Mouse (Mus musculus): ENCODE data around the gene Slc16a14. TPM values are rescaled to one million over a fixed set of nuclear protein-coding genes. Genes with fewer than 3 reads are reported as not detected.

The Slc16a14 gene
- total RNA-seq, 2 experiments from 2014 or later, result 12.5 to 12.9 TPM

DNA sequence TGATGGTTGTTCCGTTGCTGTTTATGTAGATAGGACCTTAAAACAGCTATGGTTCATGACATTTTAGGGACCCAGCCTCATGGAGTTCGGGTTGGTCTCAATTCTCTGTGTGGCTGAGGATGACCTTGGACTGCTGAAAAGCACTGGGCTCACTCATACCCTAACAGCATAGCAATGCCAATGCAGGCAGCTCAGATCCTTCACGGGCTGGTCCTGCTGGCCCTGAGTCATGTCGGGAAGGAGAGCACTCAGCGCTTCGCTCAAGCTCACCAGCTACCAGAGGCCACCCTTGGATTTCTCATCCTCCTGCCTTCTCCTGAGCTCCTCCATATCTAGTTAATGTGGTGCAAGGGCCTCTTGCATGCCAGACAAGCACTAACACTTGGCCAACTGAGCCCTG lies 35.8 kb downstream of the Slc16a14 start:
- Histone ChIP-seq H3K4me3 (no peak overlapping the region), H3K27ac (no peak overlapping the region)
- no peak for TF ChIP-seq CTCF (IDR thresholded peaks at IDR 0.05)
- intact Hi-C loops (cut with DNase I), result no loop called here
- no peak for DNase-seq (ENCODE audit: extremely low spot score in 1 of 2, low spot score in 2 of 2)

DNA sequence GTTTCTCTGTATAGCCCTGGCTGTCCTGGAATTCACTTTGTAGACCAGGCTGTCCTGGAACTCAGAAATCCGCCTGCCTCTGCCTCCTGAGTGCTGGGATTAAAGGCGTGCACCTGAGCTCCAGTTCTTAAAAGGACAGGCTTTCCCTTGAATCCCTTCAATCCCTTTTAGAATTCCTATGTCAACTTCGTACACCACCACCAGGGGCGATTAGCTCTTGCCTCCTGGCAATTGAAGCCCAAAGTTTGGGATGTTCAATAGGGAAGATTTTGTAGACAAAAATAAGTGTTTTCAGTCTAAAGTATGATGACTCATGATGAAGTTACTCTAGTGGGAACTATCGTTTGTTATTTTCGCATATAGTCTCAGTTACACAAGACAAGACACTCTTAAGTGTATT lies 37.6 kb downstream of the Slc16a14 start:
- H3K27ac ChIP-seq, result no peak overlapping the region
- no peak for DNase-seq (ENCODE audit: extremely low spot score in 1 of 2, low spot score in 2 of 2)
- intact Hi-C loops (cut with DNase I), result no loop called here
- no peak for TF ChIP-seq CTCF (IDR thresholded peaks at IDR 0.05)
- H3K4me3 ChIP-seq, result no peak overlapping the region

DNA sequence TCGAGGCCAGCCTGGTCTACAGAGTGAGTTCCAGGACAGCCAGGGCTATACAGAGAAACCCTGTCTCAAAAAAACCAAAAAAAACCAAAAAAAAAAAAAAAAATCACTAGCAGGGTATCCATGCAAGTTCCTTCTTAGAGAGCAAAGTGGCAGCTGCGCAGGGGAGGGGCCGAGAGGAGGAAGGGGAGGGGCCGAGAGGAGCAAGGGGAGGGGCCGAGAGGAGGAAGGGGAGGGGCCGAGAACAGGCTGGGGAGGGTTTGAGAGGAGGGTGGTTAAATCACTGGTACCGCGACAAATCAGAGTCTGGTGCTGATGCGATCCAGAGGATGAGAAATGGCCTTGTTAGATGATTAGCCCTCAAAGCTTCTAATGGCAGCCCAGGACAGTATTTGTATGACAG lies 43.2 kb downstream of the Slc16a14 start:
- no peak for DNase-seq (ENCODE audit: extremely low spot score in 1 of 2, low spot score in 2 of 2)
- no peak overlapping the region for H3K27ac ChIP-seq
- intact Hi-C loops (cut with DNase I), result no loop called here
- no peak overlapping the region for H3K4me3 ChIP-seq
- TF ChIP-seq CTCF (IDR thresholded peaks at IDR 0.05), result no peak

DNA sequence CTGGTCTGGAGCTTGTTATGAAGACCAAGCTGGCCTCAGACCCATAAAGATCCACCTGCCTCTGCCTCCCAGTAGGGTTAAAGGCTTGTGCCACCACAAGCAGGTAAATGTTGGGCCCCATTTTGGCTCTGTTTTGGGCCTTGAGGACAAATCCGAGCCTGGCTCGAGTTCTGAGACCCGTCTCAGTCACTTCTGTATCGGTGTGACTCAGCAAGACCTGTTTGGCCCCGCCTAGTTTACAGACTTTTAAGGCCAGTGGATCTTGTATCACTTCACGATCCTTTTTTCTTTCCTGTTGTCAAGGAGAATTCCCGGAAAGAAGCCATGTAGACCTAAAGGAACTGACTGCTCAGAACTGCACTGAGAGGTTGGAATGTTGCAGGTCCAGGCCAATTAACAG lies 44.4 kb downstream of the Slc16a14 start:
- intact Hi-C loops (cut with DNase I), result no loop called here
- Histone ChIP-seq H3K4me3 (no peak overlapping the region), H3K27ac (no peak overlapping the region)
- no peak for TF ChIP-seq CTCF (IDR thresholded peaks at IDR 0.05)
- DNase-seq (ENCODE audit: extremely low spot score in 1 of 2, low spot score in 2 of 2), result no peak

DNA sequence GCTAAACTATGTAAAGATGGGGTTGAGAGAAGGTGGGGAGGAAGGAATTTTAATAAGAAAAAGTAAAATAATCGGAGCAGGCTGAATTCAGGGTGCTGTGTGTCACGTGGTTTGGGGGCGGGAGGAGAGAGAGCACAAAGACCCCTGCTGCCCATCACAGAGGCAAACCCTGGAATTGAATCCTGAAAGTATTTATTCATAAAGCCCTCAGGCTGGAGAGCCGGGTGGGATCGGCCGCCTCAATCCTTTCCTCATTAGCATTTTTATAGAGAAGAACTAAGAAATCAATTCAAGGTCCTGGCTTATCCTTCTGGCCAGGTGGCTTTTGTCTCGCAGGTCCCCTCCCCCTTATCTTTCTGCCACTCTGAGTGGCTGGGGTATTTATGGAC lies 44.9 kb downstream of the Slc16a14 start:
- intact Hi-C loops (cut with DNase I), result no loop called here
- Histone ChIP-seq H3K27ac (no peak overlapping the region), H3K4me3 (no peak overlapping the region)
- DNase-seq (ENCODE audit: extremely low spot score in 1 of 2, low spot score in 2 of 2), result no peak
- no peak for TF ChIP-seq CTCF (IDR thresholded peaks at IDR 0.05)

DNA sequence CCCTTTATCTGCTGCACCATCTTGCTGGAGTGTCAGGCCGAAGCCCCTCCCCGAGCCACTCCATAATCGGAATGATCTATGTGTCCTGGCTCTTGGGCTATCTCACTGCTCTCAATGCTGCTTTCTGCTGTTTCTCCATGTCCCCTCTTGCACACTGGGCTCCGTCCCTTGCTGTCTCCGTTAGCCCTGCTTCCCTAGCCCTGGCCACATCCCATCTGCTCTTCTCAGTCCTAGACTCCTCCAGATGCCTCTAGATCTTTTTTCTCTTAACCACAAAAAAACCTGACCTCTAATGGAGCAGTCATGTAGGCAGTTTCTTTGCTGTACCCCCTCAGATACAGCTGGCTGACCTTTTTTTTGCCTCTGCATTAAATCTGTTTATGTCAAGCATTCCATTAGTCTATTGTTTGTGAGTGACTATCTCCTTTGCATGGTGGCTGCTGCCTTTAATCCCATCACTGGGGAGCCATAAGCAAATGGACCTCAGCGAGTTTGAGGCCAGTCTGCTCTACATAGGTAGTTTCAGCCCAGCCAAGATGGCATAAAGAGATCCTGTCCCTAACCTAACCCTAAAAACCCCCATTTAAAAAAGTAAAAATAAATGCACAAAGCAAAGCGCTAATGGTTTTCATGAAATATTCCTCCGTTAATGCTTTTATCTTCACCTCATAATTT lies 45.5 kb downstream of the Slc16a14 start:
- no peak for DNase-seq (ENCODE audit: extremely low spot score in 1 of 2, low spot score in 2 of 2)
- no peak overlapping the region for H3K4me3 ChIP-seq
- H3K27ac ChIP-seq, result no peak overlapping the region
- no peak for TF ChIP-seq CTCF (IDR thresholded peaks at IDR 0.05)
- intact Hi-C loops (cut with DNase I), result loop anchor here (10.0 kb wide), 1 partner anchor 155 kb away; no protein-coding TSS in a partner anchor

DNA sequence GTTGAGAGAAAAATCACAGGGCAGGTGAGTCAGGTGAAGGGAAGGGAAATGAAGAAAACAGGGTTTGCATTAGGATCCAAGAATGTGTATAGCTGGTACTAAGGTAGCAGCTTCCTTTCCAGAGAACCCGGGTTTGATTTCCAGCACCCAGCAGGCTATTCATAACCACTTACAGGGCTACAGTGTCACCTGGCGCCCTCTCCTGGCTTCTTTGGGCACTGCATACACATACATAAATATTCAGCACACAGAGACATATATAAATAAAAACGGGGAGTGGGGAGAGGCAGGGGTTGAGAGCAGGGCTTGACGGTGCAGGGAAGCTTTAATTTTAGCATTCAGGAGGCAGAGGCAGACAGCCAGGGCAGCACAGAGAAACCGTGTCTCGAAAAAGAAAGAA lies 49.0 kb downstream of the Slc16a14 start:
- no peak overlapping the region for H3K27ac ChIP-seq
- TF ChIP-seq CTCF (IDR thresholded peaks at IDR 0.05), result peak; percentile 16
- intact Hi-C loops (cut with DNase I), result loop anchor here (10.0 kb wide), 1 partner anchor 151 kb away; no protein-coding TSS in a partner anchor
- no peak overlapping the region for H3K4me3 ChIP-seq
- no peak for DNase-seq (ENCODE audit: extremely low spot score in 1 of 2, low spot score in 2 of 2)

DNA sequence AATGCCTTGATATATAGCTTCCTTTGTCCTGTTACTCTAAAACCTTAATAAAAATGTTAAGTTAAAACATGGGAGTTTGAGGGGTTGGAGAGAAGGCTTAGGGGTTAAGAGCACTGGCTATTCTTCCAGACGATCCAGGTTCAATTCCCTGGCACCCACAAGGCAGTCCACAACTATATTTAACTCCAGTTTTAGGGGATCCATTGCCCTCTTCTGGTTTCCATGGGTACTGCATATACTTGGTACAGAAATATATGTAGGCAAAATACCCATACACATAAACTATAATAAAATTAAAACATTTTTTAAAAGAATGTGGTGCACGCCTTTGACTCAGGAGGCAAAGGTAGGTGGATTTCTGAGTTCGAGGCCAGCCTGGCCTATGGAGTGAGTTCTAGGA lies 49.8 kb downstream of the Slc16a14 start:
- DNase-seq (ENCODE audit: extremely low spot score in 1 of 2, low spot score in 2 of 2), result no peak
- TF ChIP-seq CTCF (IDR thresholded peaks at IDR 0.05), result peak; percentile 54
- Histone ChIP-seq H3K27ac (no peak overlapping the region), H3K4me3 (no peak overlapping the region)
- intact Hi-C loops (cut with DNase I), result loop anchor here (10.0 kb wide), 1 partner anchor 150 kb away; no protein-coding TSS in a partner anchor

DNA sequence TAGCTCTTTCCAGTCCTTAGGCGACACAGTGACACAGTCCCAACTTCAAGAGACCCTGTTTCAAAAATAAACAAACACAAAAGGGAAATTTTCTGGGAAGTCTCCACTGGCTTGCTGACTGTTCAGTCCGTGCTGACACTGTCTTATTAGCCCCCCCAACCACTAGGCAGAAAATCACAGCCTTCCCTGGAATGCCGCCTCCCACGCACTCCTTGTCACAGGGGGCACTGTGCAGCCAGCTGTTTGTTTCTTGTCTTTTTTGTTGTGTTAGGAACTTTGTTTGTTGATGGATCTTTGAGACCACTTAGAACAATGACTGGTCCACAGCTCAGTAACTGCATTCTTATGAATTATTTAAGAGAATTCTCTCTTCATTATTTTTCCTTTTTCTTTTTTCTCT lies 51.0 kb downstream of the Slc16a14 start:
- intact Hi-C loops (cut with DNase I), result loop anchor here (10.0 kb wide), 1 partner anchor 149 kb away; no protein-coding TSS in a partner anchor
- Histone ChIP-seq H3K4me3 (no peak overlapping the region), H3K27ac (no peak overlapping the region)
- DNase-seq (ENCODE audit: extremely low spot score in 1 of 2, low spot score in 2 of 2), result no peak
- no peak for TF ChIP-seq CTCF (IDR thresholded peaks at IDR 0.05)

DNA sequence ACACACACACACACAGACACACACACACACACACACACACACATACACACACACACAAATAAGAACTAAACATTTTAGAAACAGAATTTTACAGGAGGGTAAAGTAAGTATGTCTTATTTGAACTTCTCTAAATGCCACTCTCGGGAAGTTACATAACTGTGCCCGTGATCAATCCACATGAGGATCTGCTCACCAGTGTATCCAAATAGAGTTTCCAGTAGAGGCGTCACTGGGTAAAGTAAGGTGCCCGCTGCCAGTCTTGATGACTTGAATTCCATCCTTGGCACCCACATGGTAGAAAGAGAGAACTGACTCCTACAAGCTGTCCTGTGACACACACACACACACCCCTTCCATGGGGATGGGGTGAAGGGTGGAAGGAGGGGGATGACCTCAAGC lies 52.0 kb downstream of the Slc16a14 start:
- no peak for TF ChIP-seq CTCF (IDR thresholded peaks at IDR 0.05)
- no peak overlapping the region for H3K4me3 ChIP-seq
- DNase-seq (ENCODE audit: extremely low spot score in 1 of 2, low spot score in 2 of 2), result no peak
- H3K27ac ChIP-seq, result no peak overlapping the region
- intact Hi-C loops (cut with DNase I), result loop anchor here (10.0 kb wide), 1 partner anchor 148 kb away; no protein-coding TSS in a partner anchor

DNA sequence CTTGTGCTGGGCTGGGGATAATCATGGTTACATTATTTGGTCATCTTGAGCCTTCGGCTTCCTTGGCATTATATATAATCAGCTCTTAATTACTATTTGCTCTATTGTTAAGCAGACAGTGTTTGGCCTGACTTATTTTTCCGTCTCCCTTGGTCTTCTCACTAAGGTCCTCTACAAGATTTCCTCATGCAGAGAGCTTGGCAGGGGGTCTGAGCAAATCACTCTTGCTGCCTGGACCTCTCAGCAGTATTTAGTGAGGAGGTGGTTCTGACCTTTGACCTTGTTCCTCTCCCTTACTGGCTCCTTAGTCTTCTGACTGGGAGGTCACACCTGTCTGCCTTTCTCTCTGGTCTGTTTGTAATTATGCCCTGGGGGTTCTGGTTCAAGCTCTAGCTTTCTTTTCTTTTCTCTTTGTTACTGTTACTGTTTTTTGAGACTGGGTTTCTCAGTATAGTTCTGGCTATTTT lies 52.8 kb downstream of the Slc16a14 start:
- no peak overlapping the region for H3K4me3 ChIP-seq
- no peak for TF ChIP-seq CTCF (IDR thresholded peaks at IDR 0.05)
- DNase-seq (ENCODE audit: extremely low spot score in 1 of 2, low spot score in 2 of 2), result no peak
- intact Hi-C loops (cut with DNase I), result loop anchor here (10.0 kb wide), 1 partner anchor 147 kb away; no protein-coding TSS in a partner anchor
- no peak overlapping the region for H3K27ac ChIP-seq

DNA sequence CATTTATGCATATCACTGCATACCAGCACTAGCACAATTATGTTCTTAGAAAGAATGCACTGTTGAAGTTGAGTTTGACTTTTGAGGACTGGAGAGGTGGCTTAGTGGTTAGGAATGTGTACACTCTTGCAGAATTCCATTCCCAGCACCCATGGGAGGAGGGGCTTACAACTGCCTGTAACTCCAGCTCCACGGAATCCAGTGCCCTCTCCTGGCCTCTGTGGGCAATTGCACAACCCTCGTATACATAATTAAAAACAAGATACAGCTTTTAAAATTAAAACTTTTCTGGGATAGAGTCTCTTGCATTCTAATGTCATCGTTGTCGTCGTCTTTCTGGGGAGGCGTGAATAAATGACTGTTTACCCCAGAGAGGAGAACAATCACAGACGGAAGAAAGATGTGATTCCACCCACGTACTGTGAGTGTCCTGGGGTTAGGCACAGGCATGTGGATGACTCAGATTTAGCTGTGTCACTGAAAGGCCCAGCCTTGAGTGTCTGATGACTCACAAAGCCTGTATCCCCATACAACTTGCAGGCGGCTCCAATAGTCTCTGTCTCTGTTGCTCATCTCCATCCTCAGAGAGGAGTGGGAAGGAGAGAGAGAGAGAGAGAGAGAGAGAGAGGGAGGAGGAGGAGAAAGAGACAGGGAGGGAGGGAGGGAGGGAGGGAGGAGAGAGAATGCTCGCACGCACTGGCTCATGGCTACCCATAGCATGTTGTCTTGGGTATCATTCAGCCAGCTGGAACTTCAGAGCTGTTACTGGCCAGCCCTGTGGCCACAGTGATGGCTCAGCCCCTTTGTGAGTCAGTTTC lies 53.5 kb downstream of the Slc16a14 start:
- Histone ChIP-seq H3K27ac (no peak overlapping the region), H3K4me3 (no peak overlapping the region)
- TF ChIP-seq CTCF (IDR thresholded peaks at IDR 0.05), result peak; percentile 43
- peak; percentile 29 to 45 for DNase-seq (ENCODE audit: extremely low spot score in 1 of 2, low spot score in 2 of 2)
- intact Hi-C loops (cut with DNase I), result loop anchor here (10.0 kb wide), 1 partner anchor 147 kb away; no protein-coding TSS in a partner anchor
